Comparison of ENCODE assay signal across 10 mouse cellular contexts in genomic region chr11:55416609-55417265, GRCm38 (mm10). TPM values are rescaled to one million over a fixed set of nuclear protein-coding genes. Genes with fewer than 3 reads are reported as not detected.
DNase-seq lines count a peak whose midpoint lies in the region; ATAC-seq and TF ChIP-seq lines count a peak whose summit lies in the region.
"Had no signal": no experiment of that assay in that cellular context is flagged by ENCODE, and none has a peak within 500 bp of the region (broad histone marks: within the 10 kb centered on the region; RNA-seq: fewer than 3 reads in every experiment).

No protein-coding gene starts in this region.

- H3K9ac ChIP-seq in lung, embryonic 14.5 days = no peak overlapping the region
- peak overlapping the region; percentile 86; the same call in 1 of the 2 replicates for H3K9ac ChIP-seq in embryonic facial prominence, embryonic 13.5 days
- no peak overlapping the region for H3K9ac ChIP-seq in hindbrain, embryonic 12.5 days
- no peak overlapping the region for H3K9ac ChIP-seq in liver, postnatal 0 days (replicated peaks)

- ATAC-seq in lung, embryonic 14.5 days (ENCODE audit: insufficient read depth) = no peak
- no peak for ATAC-seq in embryonic facial prominence, embryonic 13.5 days (ENCODE audit: insufficient number of reproducible peaks, insufficient read depth, low FRiP score, low TSS enrichment, low read depth)
- no peak for ATAC-seq in hindbrain, embryonic 12.5 days (ENCODE audit: low FRiP score)
- ATAC-seq in liver, postnatal 0 days = no peak

- peaks cover 28% of the 10 kb centered on the region for H3K36me3 ChIP-seq in lung, embryonic 14.5 days (ENCODE audit: insufficient read depth)
- H3K36me3 ChIP-seq in embryonic facial prominence, embryonic 13.5 days = peaks cover 30% of the 10 kb centered on the region
- no peaks in the 10 kb centered on the region for H3K36me3 ChIP-seq in hindbrain, embryonic 12.5 days
- no peaks in the 10 kb centered on the region for H3K36me3 ChIP-seq in liver, postnatal 0 days (replicated peaks; ENCODE audit: insufficient read depth, low read length)

- no peak for TF ChIP-seq EP300 in liver, postnatal 0 days (IDR thresholded peaks at IDR 0.05; ENCODE audit: low read depth)

- peaks cover 21% of the 10 kb centered on the region for H3K4me1 ChIP-seq in lung, embryonic 14.5 days (ENCODE audit: insufficient read depth)
- peaks cover 55% of the 10 kb centered on the region for H3K4me1 ChIP-seq in embryonic facial prominence, embryonic 13.5 days
- H3K4me1 ChIP-seq in hindbrain, embryonic 12.5 days = peaks cover 48% of the 10 kb centered on the region
- 0 out of 2 replicates have a peak, but pooled peaks cover 4% of the 10 kb centered on the region for H3K4me1 ChIP-seq in liver, postnatal 0 days (ENCODE audit: insufficient read depth)

- H3K27ac ChIP-seq in lung, embryonic 14.5 days (ENCODE audit: low read depth) = peak overlapping the region; percentile 18; the same call in 1 of the 2 replicates
- H3K27ac ChIP-seq in embryonic facial prominence, embryonic 13.5 days = peak overlapping the region; percentile 95
- no peak overlapping the region for H3K27ac ChIP-seq in hindbrain, embryonic 12.5 days
- H3K27ac ChIP-seq in liver, postnatal 0 days (ENCODE audit: low read depth) = peak overlapping the region; percentile 31

- 37% methylated on average over 6 of the region's 6 CpGs for WGBS in lung, embryonic 14.5 days
- 47% methylated on average over 6 of the region's 6 CpGs for WGBS in embryonic facial prominence, embryonic 13.5 days
- WGBS in hindbrain, embryonic 12.5 days = 75% methylated on average over 6 of the region's 6 CpGs
- WGBS in liver, postnatal 0 days (ENCODE audit: insufficient replicate concordance) = 52% methylated on average over 6 of the region's 6 CpGs

- peak; percentile 52 for DNase-seq in lung, embryonic 14.5 days
- DNase-seq in lung, postnatal 14 days = no peak
- DNase-seq in liver, postnatal 0 days = no peak
- no peak for DNase-seq in right cerebral cortex, adult 18-20 months
- DNase-seq in thymus, postnatal 4 days = no peak
- no peak for DNase-seq in Muller cell, postnatal 12 days (ENCODE audit: inconsistent ontology term)
- DNase-seq: cerebellum, adult 11 months; thymus, postnatal 25 days had no signal

- H3K4me3 ChIP-seq in lung, embryonic 14.5 days (ENCODE audit: low read depth, low read length) = peak overlapping the region; percentile 75
- H3K4me3 ChIP-seq in embryonic facial prominence, embryonic 13.5 days = peak overlapping the region; percentile 65
- no peak overlapping the region for H3K4me3 ChIP-seq in hindbrain, embryonic 12.5 days
- no peak overlapping the region for H3K4me3 ChIP-seq in liver, postnatal 0 days (ENCODE audit: low read depth, low read length)

- no peaks in the 10 kb centered on the region for H3K9me3 ChIP-seq in lung, embryonic 14.5 days (ENCODE audit: low read depth, low read length)
- no peaks in the 10 kb centered on the region for H3K9me3 ChIP-seq in embryonic facial prominence, embryonic 13.5 days
- H3K9me3 ChIP-seq in hindbrain, embryonic 12.5 days (replicated peaks) = no peaks in the 10 kb centered on the region
- no peaks in the 10 kb centered on the region for H3K9me3 ChIP-seq in liver, postnatal 0 days (ENCODE audit: low read length)

- H3K4me2 ChIP-seq in lung, embryonic 14.5 days = peak overlapping the region; percentile 90
- H3K4me2 ChIP-seq in embryonic facial prominence, embryonic 13.5 days = peak overlapping the region; percentile 67
- peak overlapping the region; percentile 56; the same call in 1 of the 2 replicates for H3K4me2 ChIP-seq in hindbrain, embryonic 12.5 days (replicated peaks)
- H3K4me2 ChIP-seq in liver, postnatal 0 days (ENCODE audit: low read depth, low read length) = peak overlapping the region; percentile 64

- TF ChIP-seq CTCF in lung, embryonic 14.5 days (IDR thresholded peaks at IDR 0.05; ENCODE audit: low read depth) = no peak
- TF ChIP-seq CTCF in liver, postnatal 0 days (IDR thresholded peaks at IDR 0.05; ENCODE audit: low read depth) = no peak

- H3K27me3 ChIP-seq in lung, embryonic 14.5 days (ENCODE audit: insufficient read depth, low read length) = no peaks in the 10 kb centered on the region
- H3K27me3 ChIP-seq in embryonic facial prominence, embryonic 13.5 days = no peaks in the 10 kb centered on the region
- H3K27me3 ChIP-seq in hindbrain, embryonic 12.5 days = 0 out of 2 replicates have a peak, but pooled peaks cover 3% of the 10 kb centered on the region
- no peaks in the 10 kb centered on the region for H3K27me3 ChIP-seq in liver, postnatal 0 days (ENCODE audit: insufficient read depth, low read length)

RNA-seq across cellular contexts. Expression of gene Sparc, which starts 6.2 kb away (rescaled TPM):
- 1,429 and 1,454 TPM in 2 replicates for polyA plus RNA-seq in lung, embryonic 14.5 days (2014; fragmentation: Nextera tagmentation; extraction: Ambion mirVana)
- polyA plus RNA-seq in embryonic facial prominence, embryonic 13.5 days (2015; fragmentation: Nextera tagmentation; extraction: Ambion mirVana) = 1,239 and 1,279 TPM in 2 replicates
- polyA plus RNA-seq in hindbrain, embryonic 12.5 days (2016; fragmentation: Nextera tagmentation; extraction: Ambion mirVana) = 743 and 783 TPM in 2 replicates
- 258 and 272 TPM in 2 replicates for polyA plus RNA-seq in liver, postnatal 0 days (2015; fragmentation: Nextera tagmentation; extraction: Ambion mirVana)

RNA-seq across cellular contexts. Expression of gene Atox1, which starts 44.3 kb away (rescaled TPM):
- polyA plus RNA-seq in lung, embryonic 14.5 days (2014; fragmentation: Nextera tagmentation; extraction: Ambion mirVana) = 506 and 535 TPM in 2 replicates
- 386 and 443 TPM in 2 replicates for polyA plus RNA-seq in embryonic facial prominence, embryonic 13.5 days (2015; fragmentation: Nextera tagmentation; extraction: Ambion mirVana)
- 236 and 284 TPM in 2 replicates for polyA plus RNA-seq in hindbrain, embryonic 12.5 days (2016; fragmentation: Nextera tagmentation; extraction: Ambion mirVana)
- 261 and 271 TPM in 2 replicates for polyA plus RNA-seq in liver, postnatal 0 days (2015; fragmentation: Nextera tagmentation; extraction: Ambion mirVana)

RNA-seq across cellular contexts. Expression of gene G3bp1, which starts 52.7 kb away (rescaled TPM):
- polyA plus RNA-seq in lung, embryonic 14.5 days (2014; fragmentation: Nextera tagmentation; extraction: Ambion mirVana) = 203 and 217 TPM in 2 replicates
- polyA plus RNA-seq in embryonic facial prominence, embryonic 13.5 days (2015; fragmentation: Nextera tagmentation; extraction: Ambion mirVana) = 189 and 214 TPM in 2 replicates
- 184 and 189 TPM in 2 replicates for polyA plus RNA-seq in hindbrain, embryonic 12.5 days (2016; fragmentation: Nextera tagmentation; extraction: Ambion mirVana)
- polyA plus RNA-seq in liver, postnatal 0 days (2015; fragmentation: Nextera tagmentation; extraction: Ambion mirVana) = 34.2 and 36.8 TPM in 2 replicates

Comparison
In these comparisons a context has a peak if more than half of its experiments do, and no peak if none do; other contexts are left out.
1. H3K4me3 ChIP-seq: peak in lung, embryonic 14.5 days (single experiment) and embryonic facial prominence, embryonic 13.5 days (single experiment); none in hindbrain, embryonic 12.5 days (single experiment) and liver, postnatal 0 days (single experiment).
2. Peak in every context shown above with its lines, with median percentiles within 50 percentile points of each other: H3K4me2 ChIP-seq.